Mouse (Mus musculus) forebrain, embryonic 14.5 days (tissue): ENCODE measurements around the gene Itgb5. TPM values are rescaled to one million over a fixed set of nuclear protein-coding genes. Genes with fewer than 3 reads are reported as not detected.

Source experiments
- ATAC-seq: fragments of 200-750 bp; cut with Nextera tagmentation; 2 replicates; pipeline ENCODE4 v1.8.0; 2017; ENCODE audit warnings: mild to moderate bottlenecking, moderate library complexity
- DNase-seq: peaks from one replicate; pipeline ENCODE4 v3.0.0-alpha.2; 2015; ENCODE audit warnings: low spot score
- H3K27ac ChIP-seq: fragments of 300-500 bp; sonication (generic); 2 replicates; pipeline ENCODE4 v1.5.1; 2014; ENCODE audit warnings: low read depth, mild to moderate bottlenecking, control low read depth, low read length, moderate library complexity
- H3K27me3 ChIP-seq: fragments of 300-500 bp; sonication (generic); replicated peaks from 2 replicates; pipeline ENCODE4 v1.6.1; 2014; ENCODE audit warnings: low read length, control low read depth, mixed read lengths; ENCODE audit not compliant: control insufficient read depth, insufficient read depth
- H3K36me3 ChIP-seq: fragments of 300-500 bp; sonication (generic); 2 replicates; pipeline ENCODE4 v1.6.1; 2014; ENCODE audit warnings: low read length, control low read depth; ENCODE audit not compliant: control insufficient read depth, insufficient read depth
- H3K4me1 ChIP-seq: fragments of 300-500 bp; sonication (generic); 2 replicates; pipeline ENCODE4 v1.6.1; 2014; ENCODE audit warnings: antibody characterized with exemption, low read length, control low read depth; ENCODE audit not compliant: control insufficient read depth, insufficient read depth
- H3K4me2 ChIP-seq: fragments of 300-500 bp; sonication (generic); 2 replicates; pipeline ENCODE4 v1.6.1; 2014; ENCODE audit warnings: mild to moderate bottlenecking, control low read depth, low read length
- H3K4me3 ChIP-seq: fragments of 300-500 bp; sonication (generic); 2 replicates; pipeline ENCODE4 v1.5.1; 2014; ENCODE audit warnings: low read depth, low read length, control low read depth
- H3K9ac ChIP-seq: fragments of 300-500 bp; sonication (generic); 2 replicates; pipeline ENCODE4 v1.6.1; 2014; ENCODE audit warnings: mild to moderate bottlenecking, low read length, control low read depth, moderate library complexity
- H3K9me3 ChIP-seq: fragments of 300-500 bp; sonication (generic); replicated peaks from 2 replicates; pipeline ENCODE4 v1.6.1; 2016; ENCODE audit warnings: low read length, control low read depth, mixed read lengths; ENCODE audit not compliant: control insufficient read depth
- WGBS: fragments of 180-500 bp; shearing (Covaris S2); extraction: QIAGEN DNeasy Blood & Tissue Kit; methylation state at CpG from one replicate; pipeline ENCODE4 v1.1.7; 2014; 5-methylcytosine and 5-hydroxymethylcytosine counted together
- polyA plus RNA-seq: library from polyadenylated mRNA; unstranded; fragments of >200 nt; fragmentation: Nextera tagmentation; extraction: Ambion mirVana; gene quantifications from 2 replicates; pipeline ENCODE4 v1.2.1, GENCODE M21; 2014

Itgb5 gene
- polyA plus RNA-seq, 1 experiment from 2014 or later = 4.7 TPM

- no peaks in the 10 kb centered on the region for H3K4me1 ChIP-seq
- no peak for ATAC-seq
- no peak overlapping the region for H3K27ac ChIP-seq
- no peak for DNase-seq
- no peaks in the 10 kb centered on the region for H3K36me3 ChIP-seq
- H3K27me3 ChIP-seq = no peaks in the 10 kb centered on the region; the same call in 1 of the 2 replicates
- H3K9ac ChIP-seq = no peak overlapping the region
- no peaks in the 10 kb centered on the region for H3K9me3 ChIP-seq
- no peak overlapping the region for H3K4me3 ChIP-seq
- no peak overlapping the region for H3K4me2 ChIP-seq
- 78% methylated on average over 6 of the region's 6 CpGs for WGBS
These were observed 11.2 kb downstream of the Itgb5 start for GRCm38 (mm10) chr16:33840616-33841015.

GRCm38 (mm10) chr16:33842081-33842880 lies 12.8 kb downstream of the Itgb5 start:
- ATAC-seq (no peak), DNase-seq (peak; percentile 13)
- H3K27me3 ChIP-seq = no peaks in the 10 kb centered on the region
- H3K9me3 ChIP-seq = no peaks in the 10 kb centered on the region
- H3K4me2 ChIP-seq = no peak overlapping the region
- no peak overlapping the region for H3K4me3 ChIP-seq
- H3K36me3 ChIP-seq = no peaks in the 10 kb centered on the region
- WGBS = 32% methylated on average over 12 of the region's 12 CpGs
- H3K4me1 ChIP-seq = no peaks in the 10 kb centered on the region
- no peak overlapping the region for H3K9ac ChIP-seq
- no peak overlapping the region for H3K27ac ChIP-seq

- 16% methylated on average over 4 of the region's 4 CpGs for WGBS
- no peaks in the 10 kb centered on the region for H3K9me3 ChIP-seq
- H3K4me3 ChIP-seq = no peak overlapping the region
- ATAC-seq (no peak), DNase-seq (no peak)
- no peak overlapping the region for H3K4me2 ChIP-seq
- no peaks in the 10 kb centered on the region for H3K4me1 ChIP-seq
- H3K36me3 ChIP-seq = no peaks in the 10 kb centered on the region
- no peak overlapping the region for H3K9ac ChIP-seq
- no peaks in the 10 kb centered on the region for H3K27me3 ChIP-seq
- H3K27ac ChIP-seq = no peak overlapping the region
These were observed 14.7 kb downstream of the Itgb5 start for GRCm38 (mm10) chr16:33844150-33844611.

- no peaks in the 10 kb centered on the region for H3K9me3 ChIP-seq
- DNase-seq (no peak), ATAC-seq (no peak)
- 72% methylated on average over 6 of the region's 6 CpGs for WGBS
- no peak overlapping the region for H3K4me3 ChIP-seq
- H3K9ac ChIP-seq = no peak overlapping the region
- no peaks in the 10 kb centered on the region for H3K27me3 ChIP-seq
- no peaks in the 10 kb centered on the region for H3K36me3 ChIP-seq
- H3K4me2 ChIP-seq = no peak overlapping the region
- no peaks in the 10 kb centered on the region for H3K4me1 ChIP-seq
- H3K27ac ChIP-seq = no peak overlapping the region
These were observed 15.4 kb downstream of the Itgb5 start for GRCm38 (mm10) chr16:33844866-33845265.

GRCm38 (mm10) chr16:33853271-33853670 lies 23.8 kb downstream of the Itgb5 start:
- Histone ChIP-seq H3K4me3 (no peak overlapping the region), H3K4me1 (no peaks in the 10 kb centered on the region), H3K36me3 (no peaks in the 10 kb centered on the region), H3K9me3 (no peaks in the 10 kb centered on the region), H3K9ac (no peak overlapping the region), H3K4me2 (no peak overlapping the region), H3K27me3 (no peaks in the 10 kb centered on the region), H3K27ac (no peak overlapping the region)
- no peak for ATAC-seq
- DNase-seq = no peak

GRCm38 (mm10) chr16:33858766-33859165 lies 29.3 kb downstream of the Itgb5 start:
- H3K4me3 ChIP-seq = no peak overlapping the region
- no peak for ATAC-seq
- DNase-seq = no peak
- H3K9me3 ChIP-seq = no peaks in the 10 kb centered on the region
- no peaks in the 10 kb centered on the region for H3K27me3 ChIP-seq
- H3K9ac ChIP-seq = no peak overlapping the region
- no peaks in the 10 kb centered on the region for H3K4me1 ChIP-seq
- 81% methylated on average over 2 of the region's 2 CpGs for WGBS
- no peaks in the 10 kb centered on the region for H3K36me3 ChIP-seq
- no peak overlapping the region for H3K4me2 ChIP-seq
- no peak overlapping the region for H3K27ac ChIP-seq

GRCm38 (mm10) chr16:33859380-33859779 lies 29.9 kb downstream of the Itgb5 start:
- ATAC-seq = no peak
- 64% methylated on average over 5 of the region's 5 CpGs for WGBS
- H3K9me3 ChIP-seq = no peaks in the 10 kb centered on the region

GRCm38 (mm10) chr16:33859988-33860700 lies 30.7 kb downstream of the Itgb5 start:
- Histone ChIP-seq H3K4me3 (0 out of 2 replicates have a peak overlapping the region, but pooled peaks have one; percentile 5), H3K9me3 (no peaks in the 10 kb centered on the region), H3K27ac (no peak overlapping the region), H3K4me2 (peak overlapping the region; percentile 28; the same call in 1 of the 2 replicates), H3K27me3 (no peaks in the 10 kb centered on the region), H3K9ac (no peak overlapping the region), H3K4me1 (no peaks in the 10 kb centered on the region), H3K36me3 (no peaks in the 10 kb centered on the region)
- DNase-seq (peak; percentile 78), ATAC-seq (peak; percentile 83)
- 35% methylated on average over 14 of the region's 14 CpGs for WGBS

More at GRCm38 (mm10) chr16:33859380-33859779, 29.9 kb downstream of the Itgb5 start:
- Histone ChIP-seq H3K27me3 (no peaks in the 10 kb centered on the region), H3K27ac (no peak overlapping the region), H3K4me3 (no peak overlapping the region), H3K36me3 (no peaks in the 10 kb centered on the region), H3K9ac (no peak overlapping the region), H3K4me2 (no peak overlapping the region), H3K4me1 (no peaks in the 10 kb centered on the region)
- DNase-seq = no peak

- ATAC-seq (no peak), DNase-seq (no peak)
- Histone ChIP-seq H3K27me3 (no peaks in the 10 kb centered on the region), H3K4me2 (no peak overlapping the region), H3K4me1 (no peaks in the 10 kb centered on the region), H3K4me3 (no peak overlapping the region), H3K27ac (no peak overlapping the region), H3K9ac (no peak overlapping the region), H3K36me3 (no peaks in the 10 kb centered on the region), H3K9me3 (no peaks in the 10 kb centered on the region)
- 77% methylated on average over 4 of the region's 4 CpGs for WGBS
These were observed 32.9 kb downstream of the Itgb5 start for GRCm38 (mm10) chr16:33862406-33862805.
